Mouse (Mus musculus) CD8-positive naive resting alpha-beta T cell, adult 2 months (primary cell): Measurements from ENCODE around the gene Apol10b.
"Not testable (repeated sequence)": the region's sequence is repeated elsewhere in the genome, so short reads cannot be mapped to it uniquely, and the experiment has no call there.

Source experiments
- DNase-seq, 2 experiments: peaks; one replicate each; pipeline ENCODE4 v3.0.0; 2022; ENCODE audit warnings: low read depth in 2 of 2, low spot score in 2 of 2

Gene Apol10b

DNA sequence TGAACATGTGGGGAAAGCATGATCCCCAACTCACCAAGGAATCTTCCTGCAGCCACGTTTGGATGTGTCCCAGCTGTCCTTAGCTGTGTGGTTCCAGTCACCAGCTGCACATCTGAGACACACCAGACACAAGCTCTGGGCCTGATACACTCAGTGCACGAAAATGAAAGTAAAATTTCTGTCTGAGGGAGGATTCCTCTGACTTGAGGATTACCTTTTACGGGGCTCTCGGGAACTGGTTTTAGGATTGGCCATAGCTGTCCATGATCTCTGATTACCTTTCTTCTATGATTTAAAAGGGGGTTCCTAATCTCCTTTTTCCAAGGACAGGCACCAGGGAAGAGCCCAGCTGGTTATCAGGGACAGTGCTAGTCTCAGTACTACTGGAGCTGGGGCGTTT lies at the start of gene Apol10b:
Gene Apol10b, minus strand, starts transcription at position 165 of the 400 bp plus-strand sequence.
- no peak for DNase-seq

GRCm38 (mm10) chr15:77643176-77643575 lies 47.3 kb upstream of the Apol10b start, which contains the start of gene Apol11b:
Gene Apol11b (minus strand): TSS chr15:77643286.
- DNase-seq, result not testable (repeated sequence)

- DNase-seq, result not testable (repeated sequence)
These were observed 33.9 kb upstream of the Apol10b start for GRCm38 (mm10) chr15:77629822-77630221.

DNA sequence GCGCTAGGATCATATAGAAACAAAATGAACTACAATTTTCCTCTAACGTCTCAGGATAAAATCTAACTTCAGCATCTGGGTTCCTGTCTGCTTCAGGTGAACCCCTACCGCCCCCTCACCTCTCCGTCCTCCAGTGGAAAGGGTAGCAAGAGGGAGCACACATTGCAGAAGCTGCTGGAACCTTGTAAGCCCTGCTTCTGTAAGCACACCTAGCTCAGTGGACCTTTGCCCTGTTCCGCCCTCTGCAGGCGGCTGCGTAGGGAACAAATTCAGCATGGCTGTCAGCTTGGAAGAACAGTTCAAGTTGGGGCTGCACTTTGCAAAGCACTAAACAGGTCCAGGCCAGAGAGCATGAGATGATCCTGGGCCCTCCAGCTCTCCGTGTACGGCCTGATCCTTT lies 32.7 kb upstream of the Apol10b start:
- DNase-seq, result not testable (repeated sequence)

GRCm38 (mm10) chr15:77626471-77626870 lies 30.5 kb upstream of the Apol10b start:
- DNase-seq, result not testable (repeated sequence)

- DNase-seq, result no peak
These were observed 28.8 kb upstream of the Apol10b start for GRCm38 (mm10) chr15:77624710-77625109.

DNA sequence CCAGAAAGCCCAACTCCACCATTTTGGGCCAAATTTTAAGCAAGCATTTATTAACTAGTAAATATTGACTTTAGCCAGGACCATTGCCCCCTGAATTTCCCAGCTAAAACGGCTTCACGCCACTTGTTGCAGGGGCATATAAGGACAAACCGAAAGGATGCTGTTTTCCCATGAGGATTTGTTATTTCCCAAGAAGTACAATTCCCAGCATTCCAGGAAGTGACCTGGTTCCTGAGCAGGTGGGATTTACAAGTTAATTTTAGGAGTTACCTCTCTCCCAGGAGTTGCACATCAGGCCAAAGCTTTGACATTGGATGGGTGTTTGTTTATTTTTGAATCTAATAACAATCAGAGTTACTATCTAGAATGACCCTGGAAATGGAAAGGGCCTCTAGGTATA lies 10.1 kb upstream of the Apol10b start:
- no peak for DNase-seq

GRCm38 (mm10) chr15:77598958-77599357 lies 3.0 kb upstream of the Apol10b start, which contains the start of gene Gm36245:
Gene Gm36245 (plus strand): TSS chr15:77599258.
- DNase-seq, result no peak

DNA sequence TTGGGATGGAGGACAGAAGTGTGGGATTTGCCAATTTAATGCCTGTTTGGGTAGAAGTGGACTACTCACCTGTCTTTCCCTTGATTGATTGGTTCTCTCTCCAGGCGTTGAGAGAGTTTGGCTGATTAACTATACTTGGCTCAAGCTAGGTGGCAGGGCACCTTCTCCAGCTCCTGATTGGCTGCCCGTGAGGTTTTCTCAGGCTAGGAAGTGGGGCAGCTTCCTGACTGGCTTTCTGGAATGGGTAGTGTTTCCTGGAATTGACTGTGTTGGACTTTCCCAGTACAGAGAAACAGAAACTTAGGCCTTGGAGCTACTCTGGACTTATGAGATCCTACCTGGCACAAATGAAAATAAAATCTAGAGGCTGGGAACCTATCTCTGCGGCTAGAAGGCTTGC lies 2.5 kb upstream of the Apol10b start:
- DNase-seq, result no peak

DNA sequence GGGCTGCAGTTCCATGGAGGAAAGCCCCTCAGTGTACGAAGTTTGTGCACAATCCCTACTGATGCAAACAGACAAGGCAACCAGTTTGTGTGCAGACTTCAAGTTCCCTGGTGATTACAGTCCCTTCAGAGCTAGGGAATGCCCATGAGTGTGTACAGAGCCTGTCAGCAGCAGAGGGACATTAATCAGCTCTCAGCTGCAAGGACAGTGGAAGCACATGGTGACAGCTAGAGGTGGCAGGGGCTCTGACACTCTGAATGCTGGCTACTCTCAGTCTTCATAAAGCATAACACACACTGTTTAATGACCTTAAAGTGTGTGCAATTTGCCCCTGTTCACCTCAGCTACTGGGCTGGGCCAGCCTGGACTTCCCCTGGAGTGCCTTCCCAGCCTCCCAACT lies 2.4 kb downstream of the Apol10b start:
- DNase-seq, result no peak

- DNase-seq, result no peak
These were observed 5.0 kb downstream of the Apol10b start for GRCm38 (mm10) chr15:77590881-77591280.

- no peak for DNase-seq
These were observed 6.9 kb downstream of the Apol10b start for GRCm38 (mm10) chr15:77588981-77589380.

DNA sequence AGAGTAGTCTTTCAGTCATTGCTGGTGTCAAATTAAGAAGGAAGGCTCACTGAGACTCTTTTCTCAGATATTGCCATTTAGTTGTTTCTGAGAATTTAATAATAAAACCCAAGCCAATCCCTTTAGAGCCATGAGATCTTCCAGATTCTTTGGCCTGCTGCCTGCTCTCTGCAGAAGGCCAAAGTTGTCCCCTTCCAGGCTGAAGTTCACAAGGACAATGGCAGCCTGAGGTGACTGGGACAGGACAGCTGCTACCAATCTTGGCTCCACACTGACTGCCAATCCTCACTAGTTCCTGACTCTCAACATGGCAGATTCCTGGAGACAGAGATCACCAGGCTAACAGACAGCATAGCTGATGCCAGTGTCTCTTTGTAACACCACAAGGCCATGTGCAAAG lies 8.9 kb downstream of the Apol10b start:
- DNase-seq, result no peak

DNA sequence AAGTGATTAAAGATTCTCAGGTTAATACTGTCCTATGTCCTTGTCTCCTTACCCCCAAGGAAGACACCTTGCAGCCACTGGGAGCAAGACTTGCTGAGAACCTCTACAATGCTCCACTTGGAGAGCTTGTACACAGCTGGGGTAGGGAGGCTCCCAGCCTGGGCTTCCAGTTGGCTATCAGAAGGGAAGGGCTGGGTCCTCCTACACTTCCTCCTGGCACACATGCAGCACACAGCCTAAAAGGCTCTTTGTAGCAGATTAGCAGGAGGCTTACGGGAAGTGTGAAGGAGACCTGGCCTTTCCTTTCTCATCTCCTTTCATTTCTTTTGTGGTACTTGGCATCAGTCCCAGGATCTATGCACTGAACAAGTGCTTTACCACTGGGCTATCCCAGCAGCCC lies 14.2 kb downstream of the Apol10b start:
- no peak for DNase-seq

DNA sequence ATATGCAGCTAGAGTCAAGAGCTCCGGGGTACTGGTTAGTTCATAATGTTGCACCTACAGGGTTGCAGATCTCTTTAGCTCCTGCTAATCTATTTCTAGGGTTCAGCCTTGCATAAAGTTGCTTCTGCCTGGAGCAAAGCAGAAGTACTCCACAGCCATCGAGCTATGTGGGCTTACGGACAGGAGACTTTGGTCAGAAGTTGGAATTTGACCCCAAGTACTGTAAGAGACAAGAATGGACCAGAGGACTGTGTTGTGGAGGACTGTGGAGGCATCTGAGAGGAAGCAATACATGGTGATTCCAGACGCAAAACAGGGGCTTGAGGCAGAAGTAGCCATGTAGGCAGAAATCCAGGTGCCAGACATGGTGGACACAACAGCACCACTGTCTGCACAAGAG lies 16.6 kb downstream of the Apol10b start:
- DNase-seq, result no peak

DNA sequence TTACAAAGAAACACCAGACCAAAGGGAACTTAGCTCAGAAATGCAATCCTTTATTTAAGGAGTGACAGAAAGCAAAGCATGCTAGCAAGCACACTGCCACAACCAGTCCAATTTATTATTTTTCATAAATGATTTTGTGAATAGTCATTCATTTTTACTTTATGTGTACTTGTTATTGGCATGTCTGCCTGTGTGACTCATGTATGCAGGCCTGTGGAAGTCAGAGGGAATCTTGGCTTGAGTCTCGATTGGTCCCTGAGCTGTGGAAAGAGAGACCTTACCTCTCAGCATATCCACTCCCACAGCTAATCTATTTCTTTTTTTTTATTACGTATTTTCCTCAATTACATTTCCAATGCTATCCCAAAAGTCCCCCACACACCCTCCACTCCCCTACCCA lies 17.1 kb downstream of the Apol10b start:
- no peak for DNase-seq

- no peak for DNase-seq
These were observed 32.7 kb downstream of the Apol10b start for GRCm38 (mm10) chr15:77563219-77563618.

- no peak for DNase-seq
These were observed 34.1 kb downstream of the Apol10b start, which contains the start of gene 1700025B11Rik for GRCm38 (mm10) chr15:77561792-77562191. Gene 1700025B11Rik (minus strand): TSS chr15:77561892.

- not testable (repeated sequence) for DNase-seq
These were observed 56.7 kb downstream of the Apol10b start for GRCm38 (mm10) chr15:77539221-77539620.
